Mouse (Mus musculus): Measurements from ENCODE around the gene Ppp2r1b.
"Not testable (repeated sequence)": the region's sequence is repeated elsewhere in the genome, so short reads cannot be mapped to it uniquely, and the experiment has no call there.

The Ppp2r1b gene

GRCm38 (mm10) chr9:50845081-50845480 is at the start of gene Ppp2r1b:
Gene Ppp2r1b (plus strand): TSS chr9:50845301.
- no peak for DNase-seq (ENCODE audit: low spot score)

GRCm38 (mm10) chr9:50796776-50797175 is 48.3 kb upstream of the Ppp2r1b start:
- no peak for DNase-seq (ENCODE audit: low spot score)

GRCm38 (mm10) chr9:50797641-50798040 is 47.5 kb upstream of the Ppp2r1b start:
- no peak for DNase-seq (ENCODE audit: low spot score)

- no peak for DNase-seq (ENCODE audit: low spot score)
Measured at GRCm38 (mm10) chr9:50798368-50798767, 46.7 kb upstream of the Ppp2r1b start.

GRCm38 (mm10) chr9:50800985-50801384 is 44.1 kb upstream of the Ppp2r1b start:
- DNase-seq (ENCODE audit: low spot score) = peak; percentile 57

- DNase-seq (ENCODE audit: low spot score) = peak; percentile 15
Measured at GRCm38 (mm10) chr9:50803055-50803671, 41.9 kb upstream of the Ppp2r1b start.

- DNase-seq (ENCODE audit: low spot score) = no peak
Measured at GRCm38 (mm10) chr9:50808471-50808870, 36.6 kb upstream of the Ppp2r1b start.

GRCm38 (mm10) chr9:50809146-50809545 is 36.0 kb upstream of the Ppp2r1b start:
- no peak for DNase-seq (ENCODE audit: low spot score)

- no peak for DNase-seq (ENCODE audit: low spot score)
Measured at GRCm38 (mm10) chr9:50811187-50811586, 33.9 kb upstream of the Ppp2r1b start.

- no peak for DNase-seq (ENCODE audit: low spot score)
Measured at GRCm38 (mm10) chr9:50811746-50812145, 33.4 kb upstream of the Ppp2r1b start.

- DNase-seq (ENCODE audit: low spot score) = no peak
Measured at GRCm38 (mm10) chr9:50813796-50814195, 31.3 kb upstream of the Ppp2r1b start.

GRCm38 (mm10) chr9:50815666-50816065 is 29.4 kb upstream of the Ppp2r1b start:
- DNase-seq (ENCODE audit: low spot score) = no peak

GRCm38 (mm10) chr9:50816512-50816911 is 28.6 kb upstream of the Ppp2r1b start:
- no peak for DNase-seq (ENCODE audit: low spot score)

GRCm38 (mm10) chr9:50818050-50818449 is 27.1 kb upstream of the Ppp2r1b start:
- no peak for DNase-seq (ENCODE audit: low spot score)

GRCm38 (mm10) chr9:50819716-50820115 is 25.4 kb upstream of the Ppp2r1b start:
- no peak for DNase-seq (ENCODE audit: low spot score)

GRCm38 (mm10) chr9:50821651-50822050 is 23.4 kb upstream of the Ppp2r1b start:
- no peak for DNase-seq (ENCODE audit: low spot score)

GRCm38 (mm10) chr9:50822216-50822615 is 22.9 kb upstream of the Ppp2r1b start:
- no peak for DNase-seq (ENCODE audit: low spot score)

- DNase-seq (ENCODE audit: low spot score) = no peak
Measured at GRCm38 (mm10) chr9:50823779-50824453, 21.2 kb upstream of the Ppp2r1b start.

- DNase-seq (ENCODE audit: low spot score) = no peak
Measured at GRCm38 (mm10) chr9:50831514-50831913, 13.6 kb upstream of the Ppp2r1b start.

GRCm38 (mm10) chr9:50832162-50832561 is 12.9 kb upstream of the Ppp2r1b start:
- DNase-seq (ENCODE audit: low spot score) = no peak

GRCm38 (mm10) chr9:50832582-50832981 is 12.5 kb upstream of the Ppp2r1b start:
- DNase-seq (ENCODE audit: low spot score) = not testable (repeated sequence)

- DNase-seq (ENCODE audit: low spot score) = no peak
Measured at GRCm38 (mm10) chr9:50833786-50834185, 11.3 kb upstream of the Ppp2r1b start.

- no peak for DNase-seq (ENCODE audit: low spot score)
Measured at GRCm38 (mm10) chr9:50835068-50835705, 9.9 kb upstream of the Ppp2r1b start.

Data from MN1 (cell line).